Mouse (Mus musculus) kidney, adult 9 months (tissue): Measurements from ENCODE around the gene Klhl10.

Experiments
- DNase-seq: peaks from one replicate; pipeline ENCODE4 v3.0.0; 2022

Gene Klhl10

GRCm38 (mm10) chr11:100408835-100409462 lies 32.8 kb upstream of the Klhl10 start:
- no peak for DNase-seq

GRCm38 (mm10) chr11:100409686-100410085 lies 32.0 kb upstream of the Klhl10 start:
- no peak for DNase-seq

- DNase-seq: no peak
Observed at GRCm38 (mm10) chr11:100411736-100412135, 30.0 kb upstream of the Klhl10 start.

- DNase-seq: no peak
Observed at GRCm38 (mm10) chr11:100413541-100413940, 28.2 kb upstream of the Klhl10 start.

- DNase-seq: peak; percentile 80
Observed at GRCm38 (mm10) chr11:100414021-100414913, 27.4 kb upstream of the Klhl10 start, which contains the start of gene P3h4. TSS of gene P3h4 (minus strand) at chr11:100414836.

GRCm38 (mm10) chr11:100414914-100415822 lies 26.5 kb upstream of the Klhl10 start, which contains the start of gene Fkbp10:
TSS of gene Fkbp10 (plus strand) at chr11:100415697.
- DNase-seq: peak; percentile 32

- DNase-seq: no peak
Observed at GRCm38 (mm10) chr11:100421537-100421936, 20.2 kb upstream of the Klhl10 start.

- DNase-seq: no peak
Observed at GRCm38 (mm10) chr11:100423836-100424235, 17.9 kb upstream of the Klhl10 start.

- peak; percentile 81 for DNase-seq
Observed at GRCm38 (mm10) chr11:100425851-100426250, 15.9 kb upstream of the Klhl10 start.

GRCm38 (mm10) chr11:100426820-100427219 lies 14.9 kb upstream of the Klhl10 start:
- no peak for DNase-seq

GRCm38 (mm10) chr11:100428612-100429199 lies 13.0 kb upstream of the Klhl10 start:
- no peak for DNase-seq

- no peak for DNase-seq
Observed at GRCm38 (mm10) chr11:100430052-100430451, 11.7 kb upstream of the Klhl10 start.

GRCm38 (mm10) chr11:100432002-100432401 lies 9.7 kb upstream of the Klhl10 start:
- no peak for DNase-seq

GRCm38 (mm10) chr11:100435678-100436246 lies 6.0 kb upstream of the Klhl10 start:
- DNase-seq: no peak

GRCm38 (mm10) chr11:100437901-100438300 lies 3.8 kb upstream of the Klhl10 start:
- peak; percentile 63 for DNase-seq

- peak; percentile 71 for DNase-seq
Observed at GRCm38 (mm10) chr11:100440691-100441522, 810 bp upstream of the Klhl10 start.

GRCm38 (mm10) chr11:100442625-100443024 lies 908 bp downstream of the Klhl10 start:
- peak; percentile 45 for DNase-seq

- no peak for DNase-seq
Observed at GRCm38 (mm10) chr11:100457247-100457646, 15.5 kb downstream of the Klhl10 start.

GRCm38 (mm10) chr11:100457711-100458110 lies 16.0 kb downstream of the Klhl10 start:
- no peak for DNase-seq

- DNase-seq: no peak
Observed at GRCm38 (mm10) chr11:100462699-100463098, 21.0 kb downstream of the Klhl10 start.

GRCm38 (mm10) chr11:100465229-100465792 lies 23.6 kb downstream of the Klhl10 start:
- no peak for DNase-seq
